Mouse (Mus musculus): Measurements from ENCODE around the gene Vps54. TPM values are rescaled to one million over a fixed set of nuclear protein-coding genes. Genes with fewer than 3 reads are reported as not detected.

The Vps54 gene
- polyA plus RNA-seq, 1 experiment from 2014 or later, result 20.7 TPM

GRCm38 (mm10) chr11:21224041-21224440 lies 15.0 kb upstream of the Vps54 start:
- no peak overlapping the region for H3K4me3 ChIP-seq
- no peaks in the 10 kb centered on the region for H3K36me3 ChIP-seq
- no peak for ATAC-seq (ENCODE audit: insufficient number of reproducible peaks, insufficient read depth, low FRiP score, low TSS enrichment)
- H3K27ac ChIP-seq, result no peak overlapping the region
- H3K9me3 ChIP-seq, result no peaks in the 10 kb centered on the region
- H3K4me1 ChIP-seq, result no peaks in the 10 kb centered on the region
- H3K4me2 ChIP-seq (replicated peaks), result no peak overlapping the region
- WGBS, result 84% methylated on average over 6 of the region's 6 CpGs
- no peaks in the 10 kb centered on the region for H3K27me3 ChIP-seq
- H3K9ac ChIP-seq, result no peak overlapping the region

GRCm38 (mm10) chr11:21224446-21224845 lies 14.6 kb upstream of the Vps54 start:
- Histone ChIP-seq H3K4me1 (no peaks in the 10 kb centered on the region), H3K27me3 (no peaks in the 10 kb centered on the region), H3K9me3 (no peaks in the 10 kb centered on the region), H3K36me3 (no peaks in the 10 kb centered on the region), H3K9ac (no peak overlapping the region), H3K4me2 (replicated peaks) (no peak overlapping the region), H3K4me3 (no peak overlapping the region), H3K27ac (no peak overlapping the region)
- ATAC-seq (ENCODE audit: insufficient number of reproducible peaks, insufficient read depth, low FRiP score, low TSS enrichment), result no peak

DNA sequence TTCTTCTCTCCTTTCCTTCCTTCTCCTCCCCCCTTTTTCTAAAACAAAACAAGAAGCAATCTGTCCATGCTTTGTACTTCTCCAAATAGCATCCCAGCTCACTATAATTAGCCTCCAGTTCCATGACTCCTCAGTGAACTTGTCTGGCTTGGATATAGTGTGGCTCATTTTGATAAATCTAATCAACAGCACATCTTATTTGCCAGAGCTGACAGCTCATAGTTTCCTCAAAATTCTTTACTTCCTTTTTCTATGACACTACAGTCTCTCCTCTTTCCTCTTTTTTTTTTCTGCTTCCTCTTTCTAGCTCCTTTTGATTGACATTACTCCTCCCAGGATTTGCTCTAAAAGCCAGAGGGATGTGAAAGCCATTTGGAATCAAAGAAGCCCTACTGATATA lies 14.1 kb upstream of the Vps54 start:
- Histone ChIP-seq H3K9ac (no peak overlapping the region), H3K36me3 (no peaks in the 10 kb centered on the region), H3K4me1 (no peaks in the 10 kb centered on the region), H3K27me3 (no peaks in the 10 kb centered on the region), H3K4me3 (no peak overlapping the region), H3K4me2 (replicated peaks) (no peak overlapping the region), H3K9me3 (no peaks in the 10 kb centered on the region), H3K27ac (no peak overlapping the region)
- ATAC-seq (ENCODE audit: insufficient number of reproducible peaks, insufficient read depth, low FRiP score, low TSS enrichment), result no peak

DNA sequence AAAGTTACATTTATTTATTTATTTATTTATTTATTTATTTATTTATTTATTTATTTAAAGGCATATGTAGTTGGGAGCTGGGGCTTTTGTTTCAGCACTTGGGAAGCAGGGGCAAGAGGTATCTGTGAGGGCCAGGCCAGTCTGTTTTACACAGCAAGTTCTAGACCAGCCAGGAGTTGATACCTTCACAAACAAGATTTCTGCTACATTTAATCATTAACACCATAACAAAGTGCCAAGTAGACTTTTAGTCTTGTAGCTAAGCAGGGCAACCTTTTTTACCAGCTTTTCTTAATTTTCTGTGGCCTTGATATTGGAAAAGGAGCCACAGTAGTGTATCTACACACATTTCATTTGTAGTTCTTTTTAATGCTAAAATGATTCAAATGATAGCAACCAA lies 3.7 kb upstream of the Vps54 start:
- Histone ChIP-seq H3K27me3 (no peaks in the 10 kb centered on the region), H3K4me2 (replicated peaks) (no peak overlapping the region), H3K36me3 (no peaks in the 10 kb centered on the region), H3K27ac (no peak overlapping the region), H3K4me1 (peaks cover 4% of the 10 kb centered on the region; the same call in 1 of the 2 replicates), H3K9me3 (no peaks in the 10 kb centered on the region), H3K4me3 (no peak overlapping the region), H3K9ac (no peak overlapping the region)
- no peak for ATAC-seq (ENCODE audit: insufficient number of reproducible peaks, insufficient read depth, low FRiP score, low TSS enrichment)

- Histone ChIP-seq H3K4me1 (peaks cover 4% of the 10 kb centered on the region; the same call in 1 of the 2 replicates), H3K9ac (no peak overlapping the region), H3K4me2 (replicated peaks) (no peak overlapping the region), H3K9me3 (no peaks in the 10 kb centered on the region), H3K27ac (no peak overlapping the region), H3K4me3 (no peak overlapping the region), H3K36me3 (no peaks in the 10 kb centered on the region), H3K27me3 (no peaks in the 10 kb centered on the region)
- no peak for ATAC-seq (ENCODE audit: insufficient number of reproducible peaks, insufficient read depth, low FRiP score, low TSS enrichment)
- 53% methylated on average over 2 of the region's 2 CpGs for WGBS
These were observed 3.3 kb upstream of the Vps54 start for GRCm38 (mm10) chr11:21235821-21236220.

DNA sequence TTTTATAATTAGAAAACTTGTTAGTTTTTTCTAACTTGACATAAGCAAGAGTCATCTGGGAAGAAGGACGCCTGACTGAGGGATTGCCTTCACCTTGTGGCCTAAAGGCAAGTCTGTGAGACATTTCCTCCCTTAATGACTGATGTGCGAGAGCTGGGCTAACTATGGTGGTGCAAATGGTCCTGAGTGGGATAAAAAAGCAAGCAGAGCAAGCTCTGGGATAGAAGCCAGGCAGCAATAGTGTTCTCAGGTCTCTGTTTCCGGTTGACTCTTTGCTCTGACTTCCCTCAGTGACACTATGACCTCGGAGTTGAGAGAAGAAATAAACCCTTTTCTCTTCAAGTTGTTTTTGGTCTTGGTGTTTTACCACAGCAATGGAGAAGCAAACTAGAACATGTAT lies 2.1 kb upstream of the Vps54 start:
- Histone ChIP-seq H3K36me3 (no peaks in the 10 kb centered on the region), H3K9me3 (no peaks in the 10 kb centered on the region), H3K4me2 (replicated peaks) (no peak overlapping the region), H3K9ac (no peak overlapping the region), H3K4me3 (no peak overlapping the region), H3K27me3 (no peaks in the 10 kb centered on the region), H3K4me1 (peaks cover 4% of the 10 kb centered on the region; the same call in 1 of the 2 replicates), H3K27ac (no peak overlapping the region)
- WGBS, result 62% methylated on average over 4 of the region's 4 CpGs
- no peak for ATAC-seq (ENCODE audit: insufficient number of reproducible peaks, insufficient read depth, low FRiP score, low TSS enrichment)

DNA sequence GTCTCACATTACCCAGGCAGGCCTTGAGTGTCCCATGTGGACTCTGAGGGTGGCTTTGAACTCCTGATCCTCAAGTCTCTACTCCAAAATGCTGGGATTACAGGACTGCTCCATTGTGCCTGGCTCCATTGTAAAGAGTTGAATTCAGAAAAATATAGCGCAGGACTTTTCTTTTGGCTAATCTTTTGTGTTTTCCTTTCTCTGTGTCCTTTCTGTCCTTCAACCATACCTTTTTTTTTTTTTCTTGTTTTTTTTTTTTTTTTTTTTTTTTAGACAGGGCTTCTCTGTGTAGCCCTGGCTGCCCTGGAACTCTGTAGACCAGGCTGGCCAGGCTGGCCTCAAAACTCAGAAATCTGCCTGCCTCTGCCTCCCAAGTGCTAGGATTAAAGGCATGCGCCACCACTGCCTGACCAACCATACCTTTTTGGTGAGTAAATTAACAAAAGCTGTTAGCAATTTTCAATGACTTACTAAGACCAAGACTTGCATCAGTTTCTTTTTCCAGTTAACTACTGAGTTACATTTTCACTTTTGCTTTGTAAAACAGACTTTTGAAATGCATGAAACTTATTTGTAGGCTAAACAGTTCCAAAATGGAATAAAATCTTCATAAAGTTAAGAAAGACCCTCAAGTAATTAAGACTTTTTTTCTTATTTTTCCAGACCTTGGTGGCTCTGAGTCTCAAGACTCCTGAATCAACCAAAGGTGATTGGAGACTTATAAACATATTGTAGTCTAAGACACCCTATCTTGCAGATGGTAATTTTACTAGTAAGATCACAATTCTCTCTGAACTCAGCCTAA lies 1.4 kb upstream of the Vps54 start:
- H3K27ac ChIP-seq, result no peak overlapping the region
- H3K9ac ChIP-seq, result no peak overlapping the region
- no peak for ATAC-seq (ENCODE audit: insufficient number of reproducible peaks, insufficient read depth, low FRiP score, low TSS enrichment)
- H3K36me3 ChIP-seq, result no peaks in the 10 kb centered on the region
- peaks cover 4% of the 10 kb centered on the region; the same call in 1 of the 2 replicates for H3K4me1 ChIP-seq
- WGBS, result 92% methylated on average over 2 of the region's 2 CpGs
- H3K4me2 ChIP-seq (replicated peaks), result peak overlapping the region; percentile 63
- H3K4me3 ChIP-seq, result peak overlapping the region; percentile 81; the same call in 1 of the 2 replicates
- no peaks in the 10 kb centered on the region for H3K9me3 ChIP-seq
- no peaks in the 10 kb centered on the region for H3K27me3 ChIP-seq

- WGBS, result under 1% methylated on average over 45 of the region's 65 CpGs
- Histone ChIP-seq H3K27ac (peak overlapping the region; percentile 97), H3K4me1 (peaks cover 4% of the 10 kb centered on the region; the same call in 1 of the 2 replicates), H3K9me3 (no peaks in the 10 kb centered on the region), H3K36me3 (no peaks in the 10 kb centered on the region), H3K9ac (peak overlapping the region; percentile 99), H3K4me3 (peak overlapping the region; percentile 81), H3K27me3 (no peaks in the 10 kb centered on the region), H3K4me2 (replicated peaks) (peak overlapping the region; percentile 63)
- ATAC-seq (ENCODE audit: insufficient number of reproducible peaks, insufficient read depth, low FRiP score, low TSS enrichment), result peak; percentile 90
These were observed 631 bp upstream of the Vps54 start for GRCm38 (mm10) chr11:21238279-21239020.

DNA sequence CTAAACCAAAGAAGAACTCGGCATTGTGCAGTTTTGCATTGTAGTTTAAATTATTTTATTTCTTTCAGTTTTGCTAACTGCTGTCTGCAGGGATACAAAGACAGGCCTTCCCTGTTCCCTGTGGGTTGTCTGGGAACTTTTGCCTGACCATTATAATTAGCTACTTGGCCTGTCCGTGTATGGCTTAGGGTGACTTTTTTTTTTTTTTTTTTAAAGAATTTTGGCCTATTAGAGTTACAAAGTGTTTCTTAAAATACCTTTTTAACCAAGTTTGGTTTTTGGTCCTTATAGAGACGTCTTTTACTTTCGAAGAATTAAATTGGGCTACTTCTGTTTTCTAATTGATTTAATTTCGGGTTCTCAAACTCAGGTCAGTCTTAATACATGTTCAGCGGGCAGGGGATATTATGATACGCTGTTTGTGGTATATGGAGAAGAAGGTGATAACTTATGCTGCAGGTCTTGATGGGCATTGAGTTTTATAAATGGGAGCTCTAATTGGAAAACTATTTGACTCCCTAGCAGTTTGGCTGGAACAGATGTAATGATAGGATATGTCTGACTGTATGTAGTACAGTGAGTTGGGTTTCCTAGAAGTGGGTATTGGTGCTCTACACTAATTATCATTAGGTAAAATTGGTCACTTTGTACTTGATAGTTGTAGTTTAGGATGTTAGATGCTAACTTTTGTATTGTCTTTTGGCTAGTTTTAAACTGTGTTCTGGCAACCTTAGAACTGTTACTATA lies 855 bp downstream of the Vps54 start:
- H3K4me2 ChIP-seq (replicated peaks), result peak overlapping the region; percentile 63
- 24% methylated on average over 7 of the region's 7 CpGs for WGBS
- no peak for ATAC-seq (ENCODE audit: insufficient number of reproducible peaks, insufficient read depth, low FRiP score, low TSS enrichment)

GRCm38 (mm10) chr11:21241351-21241750 lies 2.3 kb downstream of the Vps54 start:
- Histone ChIP-seq H3K9me3 (no peaks in the 10 kb centered on the region), H3K4me3 (no peak overlapping the region), H3K4me2 (replicated peaks) (no peak overlapping the region), H3K9ac (no peak overlapping the region), H3K36me3 (no peaks in the 10 kb centered on the region), H3K27ac (no peak overlapping the region), H3K27me3 (no peaks in the 10 kb centered on the region), H3K4me1 (peaks cover 4% of the 10 kb centered on the region; the same call in 1 of the 2 replicates)
- no peak for ATAC-seq (ENCODE audit: insufficient number of reproducible peaks, insufficient read depth, low FRiP score, low TSS enrichment)
- WGBS, result 79% methylated on average over 1 of the region's 1 CpGs

More for the DNA sequence above, 855 bp downstream of the Vps54 start:
- no peaks in the 10 kb centered on the region for H3K36me3 ChIP-seq
- H3K4me3 ChIP-seq, result peak overlapping the region; percentile 81
- H3K27me3 ChIP-seq, result no peaks in the 10 kb centered on the region
- peak overlapping the region; percentile 99 for H3K9ac ChIP-seq
- peak overlapping the region; percentile 97 for H3K27ac ChIP-seq
- H3K4me1 ChIP-seq, result peaks cover 4% of the 10 kb centered on the region; the same call in 1 of the 2 replicates
- H3K9me3 ChIP-seq, result no peaks in the 10 kb centered on the region

- no peak for ATAC-seq (ENCODE audit: insufficient number of reproducible peaks, insufficient read depth, low FRiP score, low TSS enrichment)
- H3K4me3 ChIP-seq, result no peak overlapping the region
- H3K36me3 ChIP-seq, result no peaks in the 10 kb centered on the region
- H3K9me3 ChIP-seq, result no peaks in the 10 kb centered on the region
- WGBS, result 83% methylated on average over 4 of the region's 4 CpGs
- H3K9ac ChIP-seq, result no peak overlapping the region
- no peaks in the 10 kb centered on the region for H3K4me1 ChIP-seq
- no peaks in the 10 kb centered on the region for H3K27me3 ChIP-seq
- no peak overlapping the region for H3K27ac ChIP-seq
- no peak overlapping the region for H3K4me2 ChIP-seq (replicated peaks)
These were observed 8.3 kb downstream of the Vps54 start for GRCm38 (mm10) chr11:21247203-21247865.

All from embryonic facial prominence, embryonic 12.5 days (tissue).